Mouse (Mus musculus): ENCODE results near the gene Asic2.
A peak's percentile ranks its signal among the peaks of the same experiment; 100 is the strongest.
"Not testable (repeated sequence)": the region's sequence is repeated elsewhere in the genome, so short reads cannot be mapped to it uniquely, and the experiment has no call there.

Asic2 gene

DNA sequence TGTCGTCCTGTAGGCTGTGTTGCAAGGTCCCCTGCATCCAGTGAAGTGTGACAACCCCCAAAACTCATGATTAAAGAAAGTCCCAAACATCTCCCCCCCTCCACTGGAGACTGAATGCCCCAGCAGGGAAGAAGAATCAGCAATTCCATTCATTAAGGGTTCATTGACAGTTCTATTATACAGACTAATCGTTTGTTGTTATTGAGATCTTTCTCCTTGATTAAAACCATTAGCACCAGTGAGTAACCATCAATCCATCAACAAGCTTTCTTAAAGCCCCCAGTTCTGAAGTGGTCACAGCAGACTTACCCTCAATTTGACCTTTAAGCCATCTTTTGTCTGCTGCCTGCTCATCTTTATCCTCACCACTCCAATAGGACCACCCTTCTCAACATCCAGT, 688.2 kb downstream of the Asic2 start:
- no peak for DNase-seq

DNA sequence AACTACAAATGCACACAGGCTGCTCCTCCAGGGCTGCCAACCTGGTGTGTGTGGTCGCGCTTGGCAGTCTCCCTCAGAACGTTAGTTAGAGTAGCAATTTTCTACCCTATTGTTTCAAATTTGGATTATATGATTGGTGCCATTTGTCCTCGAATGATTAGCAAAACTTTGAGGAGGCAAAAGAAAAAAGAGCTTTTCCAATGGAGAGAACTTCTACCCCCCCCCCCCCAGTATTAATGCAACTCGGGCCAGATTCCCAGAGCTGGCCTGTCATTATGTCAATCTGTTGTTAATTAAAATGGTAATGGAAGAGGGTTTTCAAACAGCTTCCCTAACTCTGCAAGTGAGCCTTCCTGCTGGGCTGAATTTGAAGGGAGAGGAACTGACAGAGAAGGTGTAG, 690.9 kb downstream of the Asic2 start:
- DNase-seq = no peak

DNA sequence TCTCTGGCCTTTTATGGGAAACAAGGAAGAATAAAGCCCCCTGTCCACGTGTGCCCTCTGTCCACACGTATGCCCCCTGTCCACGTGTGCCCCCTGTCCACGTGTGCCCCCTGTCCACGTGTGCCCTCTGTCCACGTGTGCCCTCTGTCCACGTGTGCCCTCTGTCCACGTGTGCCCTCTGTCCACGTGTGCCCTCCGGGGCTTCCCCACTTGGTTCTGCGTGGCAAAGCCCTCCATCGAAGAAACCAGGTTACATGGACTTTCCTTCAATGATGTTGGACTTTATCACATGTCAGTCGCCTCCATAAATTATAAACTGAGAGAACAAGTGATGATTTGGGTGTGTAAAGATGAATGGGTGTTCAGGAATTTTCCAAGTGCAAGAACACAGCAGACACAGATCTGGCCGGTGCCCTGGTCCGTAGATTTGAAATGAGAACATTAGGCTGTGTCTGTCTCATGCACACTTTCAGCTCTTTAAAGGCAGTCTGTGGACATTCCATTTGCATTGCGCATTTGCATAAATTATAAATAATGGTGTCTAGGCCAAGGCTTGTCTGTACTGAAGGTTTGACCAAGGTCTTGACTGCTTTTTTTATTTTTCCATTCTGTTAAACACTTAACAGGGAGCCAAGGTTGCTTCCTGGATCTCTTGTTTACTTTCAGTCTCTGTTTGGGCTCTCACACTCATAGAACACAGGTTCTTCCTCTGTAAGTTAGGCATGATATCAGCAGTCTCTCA, 695.4 kb downstream of the Asic2 start:
- DNase-seq = no peak

DNA sequence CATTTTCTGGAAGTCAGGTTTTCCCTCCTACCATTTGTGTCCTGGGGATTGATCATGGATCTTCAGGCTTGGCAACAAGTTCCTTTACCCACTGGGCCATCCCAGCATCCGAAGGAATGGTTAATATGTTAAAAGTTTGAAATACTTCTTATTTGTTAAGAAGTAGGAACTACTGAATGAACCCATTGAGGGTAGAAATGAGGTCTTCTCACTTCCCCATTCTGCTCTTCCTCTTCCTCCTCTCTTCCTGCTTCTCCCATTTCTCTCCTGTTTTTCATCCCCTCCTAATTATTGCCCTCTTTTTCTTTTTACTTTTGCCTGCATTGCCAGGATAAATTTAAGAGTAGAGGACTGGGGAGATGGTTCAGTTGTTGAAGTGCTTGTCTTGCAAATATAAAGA, 696.8 kb downstream of the Asic2 start:
- DNase-seq = no peak

DNA sequence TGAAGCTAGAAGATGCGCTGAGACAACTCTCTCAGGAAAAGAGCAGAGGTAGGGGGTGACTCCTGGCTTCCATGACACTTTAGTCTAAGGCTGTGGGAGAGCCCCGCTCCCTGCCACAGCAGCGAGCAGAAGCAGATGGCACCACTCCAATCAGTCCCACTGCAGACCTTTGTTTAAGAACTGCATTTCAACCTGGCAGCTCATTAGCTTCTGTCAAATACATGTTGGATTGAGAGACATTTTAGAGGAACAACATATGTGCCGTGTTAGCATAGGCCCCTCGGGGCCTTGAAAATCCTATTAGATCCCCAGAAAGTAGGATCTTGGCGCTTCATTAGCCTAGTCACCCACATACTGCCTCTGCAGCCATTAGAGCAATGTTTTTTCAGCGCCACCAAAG, 697.7 kb downstream of the Asic2 start:
- no peak for DNase-seq

DNA sequence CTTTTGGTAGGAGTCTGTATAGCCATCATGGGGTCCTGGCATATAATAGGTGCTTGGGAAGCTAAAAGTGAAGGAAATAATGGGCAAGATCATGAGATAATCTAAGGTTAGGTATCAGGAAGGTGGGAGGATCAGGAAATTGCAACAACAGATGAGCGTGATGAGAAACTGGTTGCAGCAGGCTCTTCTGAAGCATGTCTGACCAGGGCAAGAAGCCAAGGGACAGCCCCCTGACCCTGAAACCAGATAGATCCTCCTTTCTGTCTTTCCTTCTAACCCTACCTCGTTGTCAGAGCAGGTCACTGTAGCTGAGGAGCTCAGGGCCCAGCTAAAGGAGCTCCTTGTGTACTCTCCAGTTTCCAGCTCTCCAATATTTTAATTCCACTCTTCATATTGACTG, 704.5 kb downstream of the Asic2 start:
- DNase-seq = no peak

DNA sequence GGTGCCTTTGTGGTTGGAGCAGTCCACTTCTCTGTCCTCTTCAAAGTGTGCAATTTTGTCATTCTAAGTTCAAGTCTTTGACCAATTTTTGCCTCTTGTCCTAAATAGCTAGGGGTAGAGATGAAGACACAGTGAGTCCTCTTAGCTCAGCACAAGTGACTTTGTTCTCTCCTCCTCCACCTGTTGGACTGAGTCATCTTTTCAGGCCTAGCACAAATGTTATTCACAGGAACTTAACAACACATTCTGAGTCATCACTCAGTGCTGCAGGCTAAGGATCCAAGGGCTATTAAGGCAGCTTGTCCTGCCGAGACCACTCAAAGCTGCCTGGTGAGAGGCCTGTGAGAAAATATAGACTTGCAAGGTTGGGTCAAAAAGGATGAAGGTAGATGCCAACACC, 705.1 kb downstream of the Asic2 start:
- DNase-seq = no peak

DNA sequence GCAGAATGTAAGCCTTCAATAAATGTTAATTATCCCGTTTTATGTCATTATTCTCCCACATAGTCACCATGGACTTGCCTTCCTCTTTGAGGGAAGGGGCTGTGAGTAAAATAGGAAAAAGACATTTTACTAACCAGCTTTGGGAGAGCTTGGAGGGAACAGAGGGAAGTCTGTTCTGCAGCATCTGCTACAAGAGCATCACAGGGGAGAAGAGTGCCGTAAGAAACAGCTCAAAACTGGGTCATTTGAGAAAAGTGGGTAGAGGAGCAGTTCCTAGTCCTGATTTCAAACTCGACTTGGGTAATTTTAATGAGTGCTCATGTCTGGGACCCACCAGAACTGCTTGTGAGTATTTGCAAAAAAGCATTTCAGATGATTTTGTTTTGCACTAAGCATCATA, 707.0 kb downstream of the Asic2 start:
- DNase-seq = no peak

DNA sequence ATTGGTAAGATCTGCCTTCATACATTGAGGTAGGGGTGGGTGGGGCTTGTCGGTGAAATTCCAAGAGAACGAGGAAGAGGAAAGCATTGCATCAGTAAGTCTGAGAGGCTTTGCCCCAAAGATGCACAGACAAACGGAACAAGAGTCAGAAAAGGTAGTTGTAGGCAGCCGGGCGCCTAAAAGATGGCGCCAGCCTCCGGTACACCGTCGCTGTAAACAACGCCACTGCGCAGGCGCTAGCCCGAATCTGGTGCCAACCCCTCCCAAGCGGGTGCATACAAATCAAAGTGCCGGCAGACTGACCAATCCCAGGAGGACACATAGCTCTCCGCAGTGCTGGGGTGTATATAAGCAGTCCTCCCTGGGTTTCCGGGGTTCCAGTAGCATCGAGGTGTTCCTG, 727.1 kb downstream of the Asic2 start:
- DNase-seq = not testable (repeated sequence)

DNA sequence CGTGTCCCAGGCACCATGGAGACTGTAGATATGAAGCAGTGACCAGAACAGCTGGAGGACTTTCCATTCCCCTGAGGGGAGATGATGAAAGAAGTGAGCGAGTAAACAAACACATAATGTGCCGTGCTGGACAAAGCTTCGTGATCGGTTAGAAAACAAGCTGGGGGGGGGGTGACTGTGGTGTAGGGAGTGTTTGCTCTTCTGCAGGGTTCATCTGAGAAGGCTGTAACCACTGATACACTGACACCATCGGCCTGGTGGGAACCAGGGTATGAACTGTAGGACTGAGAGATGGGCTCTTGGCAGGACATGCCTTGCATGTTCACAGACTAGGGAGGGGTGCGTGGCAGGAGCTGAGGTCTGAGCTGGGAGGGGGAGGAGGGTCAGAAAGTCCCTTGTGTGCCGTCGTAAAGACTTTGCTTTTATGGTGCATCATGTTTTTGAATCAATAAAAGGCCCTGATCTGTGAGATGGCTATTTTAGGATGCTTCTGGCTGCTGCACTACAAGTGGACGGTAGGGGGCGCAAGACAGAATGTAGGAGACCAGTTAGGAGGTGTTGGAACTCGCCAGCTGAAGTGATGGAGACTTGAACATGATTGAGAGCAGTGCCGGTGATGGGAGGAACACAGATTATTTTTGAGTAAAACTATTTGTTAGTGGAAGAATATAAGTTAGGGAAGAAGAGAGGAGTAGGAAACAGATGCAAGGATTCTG, 728.1 kb downstream of the Asic2 start:
- DNase-seq = peak; percentile 10

DNA sequence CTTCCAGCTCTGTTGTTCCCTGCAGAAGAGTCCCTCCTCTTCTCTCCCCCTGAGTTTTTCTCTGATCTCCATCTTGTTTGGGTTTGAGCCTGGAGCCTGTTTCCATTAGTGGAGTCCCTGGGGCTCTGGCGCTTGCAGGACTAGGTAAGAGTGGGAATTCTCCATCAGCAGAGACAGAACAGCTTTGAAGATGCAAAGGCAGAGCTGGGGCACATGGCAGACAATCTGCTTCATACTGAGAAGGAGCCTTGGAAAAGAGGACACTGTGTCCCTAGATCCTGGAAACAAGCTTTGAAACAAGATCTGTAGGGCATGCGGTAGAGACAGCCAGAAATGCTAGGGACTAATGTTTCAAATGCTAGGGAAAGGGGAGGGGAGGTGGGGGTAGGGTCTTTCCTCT, 729.2 kb downstream of the Asic2 start:
- DNase-seq = no peak

DNA sequence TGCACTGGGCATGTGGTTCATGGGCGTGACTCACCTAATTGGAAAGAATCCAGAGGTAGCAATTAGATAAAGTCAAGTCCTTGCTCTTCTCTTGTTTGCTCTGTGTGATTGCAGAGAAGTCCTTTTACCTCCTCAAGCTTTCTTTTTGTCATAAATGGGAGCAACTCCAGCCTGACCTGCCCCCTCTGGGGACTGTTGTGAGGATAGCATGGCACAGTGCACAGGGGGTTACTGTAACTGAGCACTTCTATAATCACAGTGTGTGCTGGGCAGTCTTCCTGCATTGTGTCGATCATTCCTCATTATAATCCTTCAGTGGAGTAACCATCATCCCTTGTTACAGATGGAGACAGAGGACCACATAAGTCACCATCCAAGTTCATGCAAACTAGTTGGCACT, 732.2 kb downstream of the Asic2 start:
- DNase-seq = no peak

DNA sequence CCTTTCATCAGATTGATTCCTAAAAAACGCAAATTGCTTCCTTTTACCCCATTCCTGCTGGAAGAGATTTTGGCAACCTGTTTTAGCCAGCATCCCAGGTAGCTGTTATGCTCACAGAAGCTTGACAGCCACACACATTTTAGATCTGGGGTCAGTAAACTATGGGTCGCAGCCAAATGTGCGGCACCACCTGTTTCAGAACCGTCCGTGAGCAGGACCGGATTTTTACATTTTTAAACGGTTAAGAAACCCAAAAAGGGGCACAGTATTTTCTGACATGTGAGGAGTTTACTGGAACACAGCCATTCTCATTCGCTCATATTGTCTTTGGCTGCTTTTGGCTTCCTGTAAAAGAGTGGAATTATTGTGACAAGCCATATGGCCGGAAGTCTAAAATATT, 744.9 kb downstream of the Asic2 start:
- no peak for DNase-seq

DNA sequence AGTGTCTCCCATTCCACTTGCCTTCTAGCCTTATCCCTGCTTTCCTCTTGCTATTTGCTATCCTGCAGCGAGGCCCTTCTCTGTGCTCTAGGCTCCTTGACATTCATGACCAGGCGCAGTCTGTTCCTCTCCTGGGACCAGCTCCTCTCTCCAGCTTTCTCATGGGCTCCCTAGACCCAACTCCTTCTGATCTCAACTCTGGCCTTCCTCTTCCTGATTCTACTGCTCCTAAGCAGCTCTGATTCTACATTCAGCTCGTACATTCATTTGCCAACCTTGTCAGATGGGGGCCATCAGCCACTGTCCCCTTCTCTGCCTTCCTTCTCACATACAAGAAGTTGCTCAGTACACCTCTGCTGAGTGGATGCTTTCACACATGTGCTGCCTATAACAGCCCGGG, 747.5 kb downstream of the Asic2 start:
- DNase-seq = no peak

DNA sequence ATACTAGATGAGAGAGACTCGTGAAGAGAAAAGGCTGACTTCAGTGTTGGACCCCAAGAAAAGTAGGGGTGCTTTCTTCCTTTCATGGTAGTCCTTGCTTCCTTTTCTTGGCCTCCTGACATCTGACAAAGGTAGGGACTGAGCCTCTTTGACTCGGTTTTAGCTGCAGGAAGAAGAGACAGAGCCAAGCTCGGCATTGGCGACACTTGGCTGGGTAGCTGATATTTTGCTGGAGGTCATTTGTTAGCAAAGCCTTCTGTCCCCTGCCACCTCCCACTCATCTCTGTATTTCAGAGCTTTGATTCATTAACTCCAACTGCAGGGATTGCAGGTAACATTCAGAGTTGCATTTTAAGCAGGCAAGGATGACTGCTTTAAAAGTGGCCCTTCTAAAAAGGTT, 762.8 kb downstream of the Asic2 start:
- no peak for DNase-seq

DNA sequence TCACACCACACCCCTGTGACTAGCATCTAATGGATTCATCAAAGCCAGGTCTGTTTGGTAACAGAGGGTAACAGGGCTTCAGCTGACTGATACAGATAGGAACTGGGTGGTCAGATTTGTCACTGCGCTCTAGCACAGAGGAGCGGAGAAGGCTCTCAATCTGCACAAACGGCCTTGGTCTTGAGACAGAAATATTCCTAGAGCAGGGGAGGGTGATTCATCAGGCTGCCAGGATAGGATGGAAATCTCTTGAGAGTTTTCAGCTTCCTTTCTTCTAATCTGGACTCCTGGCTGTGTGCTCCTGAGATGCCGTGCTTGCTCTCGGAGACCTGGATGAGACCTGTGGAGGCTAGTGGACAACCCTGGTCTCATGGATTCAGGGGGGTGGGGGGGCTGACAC, 765.7 kb downstream of the Asic2 start:
- DNase-seq = no peak

DNA sequence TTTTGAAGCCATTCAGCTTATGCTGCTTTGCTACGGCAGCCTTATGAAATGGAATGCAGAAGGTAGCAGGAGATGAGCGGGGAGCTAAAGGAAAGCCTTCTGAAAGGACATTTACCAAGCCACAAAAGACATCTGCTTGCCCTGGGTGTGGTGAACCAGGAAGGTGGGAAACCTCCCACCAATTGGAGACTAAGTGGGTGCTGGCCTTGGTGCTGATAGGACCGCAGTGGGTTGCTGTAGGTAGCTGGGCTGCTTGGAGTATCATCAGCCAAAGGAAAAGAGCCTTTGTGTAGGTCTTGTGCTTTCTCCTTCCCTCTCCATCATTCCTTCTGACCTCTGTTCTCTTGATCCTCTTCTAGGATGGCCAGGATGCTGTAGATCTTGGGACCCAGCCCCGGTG, 774.4 kb downstream of the Asic2 start:
- peak; percentile 6 for DNase-seq

DNA sequence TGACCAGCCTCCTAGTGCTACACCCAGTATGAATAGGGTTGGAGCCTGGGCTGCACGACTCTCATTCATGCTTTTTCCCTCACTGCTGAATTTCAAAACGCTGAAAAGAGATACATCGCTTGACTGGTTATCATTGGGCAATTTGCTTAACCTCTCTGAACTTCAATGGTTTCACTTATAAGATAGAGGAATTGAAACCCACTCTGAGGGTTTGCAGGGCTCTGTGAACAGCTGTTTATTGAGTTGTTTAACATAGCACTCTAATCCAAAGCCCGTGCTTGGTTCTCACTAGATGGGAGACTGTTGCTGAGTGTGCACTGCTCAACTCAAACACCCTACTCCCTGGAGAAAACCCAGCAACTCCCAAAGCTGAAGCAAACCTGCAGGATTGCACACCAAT, 776.1 kb downstream of the Asic2 start:
- no peak for DNase-seq

DNA sequence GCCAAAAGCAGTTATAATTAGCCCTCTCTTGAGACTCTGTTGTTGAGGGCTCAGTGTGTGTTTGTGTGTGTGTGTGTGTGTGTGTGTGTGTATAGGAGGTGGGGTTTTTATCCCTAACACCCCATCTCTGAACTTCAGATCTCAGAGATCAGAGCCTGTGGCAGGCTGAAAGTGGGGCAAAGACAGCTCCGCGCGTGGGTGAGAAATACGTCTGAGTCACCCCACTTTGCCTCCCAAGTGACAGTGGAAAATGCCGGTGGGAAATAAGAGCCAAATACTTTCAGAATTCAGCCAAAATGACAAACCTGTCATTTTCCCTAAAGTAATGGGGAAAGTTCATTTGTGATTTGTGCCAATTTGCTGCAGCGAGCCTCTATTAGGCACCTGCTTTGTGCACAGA, 779.2 kb downstream of the Asic2 start:
- no peak for DNase-seq

DNA sequence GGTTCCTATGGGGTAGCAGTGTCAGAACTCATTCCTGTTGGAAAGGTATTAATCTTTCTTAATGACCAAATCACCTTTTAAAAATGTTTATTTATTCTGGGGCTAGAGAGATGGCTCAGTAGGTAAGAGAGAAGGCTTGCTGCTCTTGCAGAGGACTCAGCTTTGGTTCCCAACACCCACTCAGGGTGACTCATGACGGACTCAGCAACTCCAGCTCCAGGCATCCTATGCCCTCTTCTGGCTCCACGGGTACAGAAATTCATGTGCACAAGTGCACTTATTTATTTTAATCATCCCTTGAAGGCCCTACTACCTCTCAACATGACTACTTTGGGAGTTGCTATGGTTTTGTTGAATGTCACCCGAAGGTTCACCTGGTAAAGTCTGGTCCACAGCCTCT, 780.4 kb downstream of the Asic2 start:
- DNase-seq = no peak

DNA sequence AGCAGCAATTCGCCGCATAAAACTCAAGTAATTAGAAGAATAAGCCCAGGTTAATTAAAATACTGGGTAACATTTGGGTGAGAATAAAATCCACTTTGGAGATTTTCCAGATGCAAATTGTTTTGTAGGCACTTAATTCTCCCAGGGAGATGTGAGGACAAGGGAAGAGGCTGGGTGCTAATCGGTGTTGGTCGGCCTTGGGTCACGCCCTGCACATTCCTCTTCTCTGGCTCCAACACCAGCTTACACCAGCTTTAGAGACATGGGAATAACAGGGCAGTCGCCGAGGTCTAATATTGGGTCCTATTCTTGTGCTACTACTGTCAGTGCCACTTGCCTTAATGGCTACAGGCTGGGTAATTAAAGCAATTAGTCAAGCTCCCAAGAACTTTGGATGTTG, 783.5 kb downstream of the Asic2 start:
- no peak for DNase-seq

DNA sequence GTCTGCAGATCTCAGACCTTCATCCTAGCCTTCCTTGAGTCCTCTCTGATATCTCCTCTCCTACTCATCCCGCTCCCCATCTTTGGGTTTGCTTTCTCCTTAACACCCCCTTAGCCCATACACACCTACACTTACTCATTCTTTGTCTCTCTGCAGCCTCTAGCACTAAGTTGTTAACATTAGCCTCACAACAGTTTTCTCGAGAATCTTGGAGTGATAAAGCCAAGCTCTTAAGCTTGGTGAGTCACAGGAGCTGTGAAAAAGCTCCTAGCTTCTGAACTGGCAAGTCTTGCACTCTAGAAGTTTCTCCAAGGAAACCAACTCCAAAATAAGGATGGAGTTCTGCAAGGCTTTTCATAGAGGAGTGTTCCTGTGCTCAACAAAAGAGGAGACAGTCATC, 803.4 kb downstream of the Asic2 start:
- DNase-seq = no peak

DNA sequence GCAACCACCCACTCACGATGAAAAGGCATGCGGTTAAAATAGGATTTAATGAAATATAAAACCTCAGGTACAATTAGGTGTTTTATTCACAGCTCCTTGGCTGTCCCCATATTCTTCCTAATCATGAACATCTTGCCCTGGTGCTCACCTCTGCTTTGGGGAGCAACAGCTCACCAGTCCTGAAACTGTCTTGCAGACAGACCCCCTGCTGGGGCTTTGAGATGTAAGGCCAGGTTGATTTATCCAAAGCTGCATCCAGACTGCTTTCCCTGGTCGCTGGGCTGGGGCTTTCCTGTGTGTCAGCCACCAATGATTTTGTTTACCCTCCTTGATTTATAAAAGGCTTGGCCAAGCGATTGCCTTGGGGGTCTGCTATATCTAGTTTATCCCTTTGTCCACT, 805.2 kb downstream of the Asic2 start:
- DNase-seq = no peak

DNA sequence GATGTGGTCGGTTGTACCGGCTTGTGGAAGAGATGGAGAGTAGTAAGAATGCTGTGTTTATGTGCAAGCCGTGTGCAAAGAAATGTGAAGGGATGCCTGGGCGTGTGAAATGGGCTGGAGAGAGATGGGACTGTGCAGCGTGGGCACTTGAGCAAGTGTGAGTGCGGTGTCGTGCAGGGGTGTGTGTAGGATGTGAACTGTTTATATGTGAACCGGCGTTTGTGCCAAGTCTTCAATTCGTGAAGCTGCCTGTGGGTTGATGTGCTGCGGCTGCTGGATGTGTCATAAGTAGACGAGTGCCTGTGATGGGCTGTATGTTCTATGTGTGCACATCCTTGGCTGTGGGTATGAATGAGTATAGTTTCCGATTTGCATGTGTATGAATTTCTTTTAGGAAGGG, 814.4 kb downstream of the Asic2 start:
- no peak for DNase-seq
